Mouse (Mus musculus) kidney, adult 2 months (tissue): ENCODE results near the gene Efnb2. TPM values are rescaled to one million over a fixed set of nuclear protein-coding genes. Genes with fewer than 3 reads are reported as not detected.

Experiments used
- DNase-seq: peaks from one replicate; pipeline ENCODE4 v3.0.0; 2021
- H3K27ac ChIP-seq: fragments of 200-500 bp; 2 replicates; pipeline ENCODE4 v1.5.1; 2012; ENCODE audit warnings: low read depth, low read length, control low read depth, inconsistent platforms; ENCODE audit not compliant: insufficient read depth
- H3K27me3 ChIP-seq: fragments of 200-500 bp; replicated peaks from 2 replicates; pipeline ENCODE4 v1.6.1; 2012; ENCODE audit warnings: mild to moderate bottlenecking, moderate library complexity, low read length, inconsistent platforms; ENCODE audit not compliant: control insufficient read depth, insufficient read depth
- H3K36me3 ChIP-seq: fragments of 200-500 bp; 2 replicates; pipeline ENCODE4 v1.6.1; 2012; ENCODE audit warnings: mild to moderate bottlenecking, moderate library complexity, low read length, inconsistent platforms; ENCODE audit not compliant: control insufficient read depth, insufficient read depth
- H3K4me1 ChIP-seq: fragments of 200-500 bp; 2 replicates; pipeline ENCODE4 v1.6.1; 2011; ENCODE audit warnings: low read length; ENCODE audit not compliant: control insufficient read depth, insufficient read depth
- H3K4me3 ChIP-seq: fragments of 200-500 bp; 2 replicates; pipeline ENCODE4 v1.5.1; 2011; ENCODE audit warnings: mild to moderate bottlenecking, low read depth, low read length, control low read depth; ENCODE audit not compliant: insufficient read depth
- CTCF ChIP-seq: fragments of 200-500 bp; conservative IDR thresholded peaks from 2 replicates; pipeline ENCODE4 v1.5.1; 2011; ENCODE audit warnings: low read depth, mild to moderate bottlenecking, control low read depth, low read length, moderate library complexity, mixed read lengths; ENCODE audit not compliant: insufficient read depth, insufficient read length
- POLR2A ChIP-seq: fragments of 200-500 bp; IDR thresholded peaks from one replicate; pipeline ENCODE4 v1.6.1; 2011; ENCODE audit warnings: low read depth, low read length, control low read depth
- WGBS: fragments of 180-500 bp; shearing (Covaris S2); methylation state at CpG from one replicate; pipeline ENCODE4 v1.1.7; 2018; 5-methylcytosine and 5-hydroxymethylcytosine counted together
- polyA plus RNA-seq: library from polyadenylated mRNA; depleted of rRNA; stranded (reverse); fragments of >200 nt; gene quantifications from 2 replicates; pipeline ENCODE4 v1.2.3, GENCODE M21; 2012

Gene Efnb2
- polyA plus RNA-seq, 1 experiment, result 31.8 TPM

- Histone ChIP-seq H3K4me1 (no peaks in the 10 kb centered on the region), H3K4me3 (no peak overlapping the region), H3K27me3 (no peaks in the 10 kb centered on the region; the same call in 1 of the 2 replicates), H3K36me3 (no peaks in the 10 kb centered on the region; the same call in 1 of the 2 replicates), H3K27ac (no peak overlapping the region)
- 90% methylated on average over 12 of the region's 12 CpGs for WGBS
- TF ChIP-seq POLR2A, result no peak
- no peak for TF ChIP-seq CTCF
- DNase-seq, result no peak
Observed at GRCm38 (mm10) chr8:8622031-8622430, 39.0 kb downstream of the Efnb2 start.

- no peaks in the 10 kb centered on the region; the same call in 1 of the 2 replicates for H3K36me3 ChIP-seq
- no peaks in the 10 kb centered on the region for H3K4me1 ChIP-seq
- no peak for DNase-seq
- H3K4me3 ChIP-seq, result no peak overlapping the region
- H3K27ac ChIP-seq, result no peak overlapping the region
- 87% methylated on average over 16 of the region's 16 CpGs for WGBS
- H3K27me3 ChIP-seq, result no peaks in the 10 kb centered on the region; the same call in 1 of the 2 replicates
- no peak for TF ChIP-seq POLR2A
- no peak for TF ChIP-seq CTCF
Observed at GRCm38 (mm10) chr8:8621236-8621917, 39.7 kb downstream of the Efnb2 start.

GRCm38 (mm10) chr8:8620536-8620935 lies 40.5 kb downstream of the Efnb2 start:
- H3K4me1 ChIP-seq, result no peaks in the 10 kb centered on the region
- no peak overlapping the region for H3K27ac ChIP-seq
- 89% methylated on average over 21 of the region's 21 CpGs for WGBS
- no peaks in the 10 kb centered on the region; the same call in 1 of the 2 replicates for H3K36me3 ChIP-seq
- no peak overlapping the region for H3K4me3 ChIP-seq
- no peak for DNase-seq
- TF ChIP-seq POLR2A (no peak), CTCF (no peak)
- H3K27me3 ChIP-seq, result no peaks in the 10 kb centered on the region; the same call in 1 of the 2 replicates

- no peak for TF ChIP-seq CTCF
- TF ChIP-seq POLR2A, result no peak
- Histone ChIP-seq H3K27me3 (no peaks in the 10 kb centered on the region; the same call in 1 of the 2 replicates), H3K36me3 (no peaks in the 10 kb centered on the region; the same call in 1 of the 2 replicates), H3K27ac (no peak overlapping the region), H3K4me3 (no peak overlapping the region), H3K4me1 (no peaks in the 10 kb centered on the region)
- DNase-seq, result no peak
- 65% methylated on average over 19 of the region's 19 CpGs for WGBS
Observed at GRCm38 (mm10) chr8:8619221-8620194, 41.5 kb downstream of the Efnb2 start.

GRCm38 (mm10) chr8:8613844-8614243 lies 47.2 kb downstream of the Efnb2 start:
- TF ChIP-seq POLR2A (no peak), CTCF (no peak)
- H3K4me1 ChIP-seq, result no peaks in the 10 kb centered on the region
- no peaks in the 10 kb centered on the region for H3K36me3 ChIP-seq
- 88% methylated on average over 1 of the region's 1 CpGs for WGBS
- H3K27me3 ChIP-seq, result no peaks in the 10 kb centered on the region; the same call in 1 of the 2 replicates
- no peak for DNase-seq
- no peak overlapping the region for H3K27ac ChIP-seq
- no peak overlapping the region for H3K4me3 ChIP-seq

GRCm38 (mm10) chr8:8611928-8612327 lies 49.1 kb downstream of the Efnb2 start:
- Histone ChIP-seq H3K4me1 (no peaks in the 10 kb centered on the region), H3K27me3 (no peaks in the 10 kb centered on the region; the same call in 1 of the 2 replicates), H3K36me3 (no peaks in the 10 kb centered on the region), H3K27ac (no peak overlapping the region), H3K4me3 (no peak overlapping the region)
- no peak for TF ChIP-seq POLR2A
- no peak for TF ChIP-seq CTCF
- 88% methylated on average over 4 of the region's 4 CpGs for WGBS
- DNase-seq, result no peak

GRCm38 (mm10) chr8:8609791-8610190 lies 51.3 kb downstream of the Efnb2 start:
- no peaks in the 10 kb centered on the region for H3K27me3 ChIP-seq
- H3K36me3 ChIP-seq, result no peaks in the 10 kb centered on the region
- WGBS, result 36% methylated on average over 7 of the region's 7 CpGs
- TF ChIP-seq POLR2A (no peak), CTCF (no peak)
- H3K4me1 ChIP-seq, result no peaks in the 10 kb centered on the region
- DNase-seq, result no peak
- no peak overlapping the region for H3K4me3 ChIP-seq
- H3K27ac ChIP-seq, result no peak overlapping the region
